Mouse (Mus musculus) bone marrow macrophage, adult 2 months (primary cell): ENCODE measurements at regions not wholly inside any gene's neighbourhood (a gene's known extent, or its start where the extent isn't known, plus 50 kb on each side); places are given as distances from the start of the nearest gene placed in this dataset.

Experiments
- CTCF ChIP-seq: IDR thresholded peaks from 2 replicates; pipeline ENCODE4 v1.5.1; 2012; ENCODE audit warnings: low read depth, mild to moderate bottlenecking, low read length, moderate library complexity
- POLR2A ChIP-seq: IDR thresholded peaks from 2 replicates; pipeline ENCODE4 v1.6.1; 2012; ENCODE audit warnings: mild to moderate bottlenecking, low read depth, low read length, borderline replicate concordance

- no peak for TF ChIP-seq CTCF
- TF ChIP-seq POLR2A: no peak
These were observed 71.5 kb upstream of the Smyd2 start for GRCm38 (mm10) chr1:189993706-189994105.
